Mouse (Mus musculus): ENCODE data around the gene Tgif2.
A peak's percentile ranks its signal among the peaks of the same experiment; 100 is the strongest.

DNA sequence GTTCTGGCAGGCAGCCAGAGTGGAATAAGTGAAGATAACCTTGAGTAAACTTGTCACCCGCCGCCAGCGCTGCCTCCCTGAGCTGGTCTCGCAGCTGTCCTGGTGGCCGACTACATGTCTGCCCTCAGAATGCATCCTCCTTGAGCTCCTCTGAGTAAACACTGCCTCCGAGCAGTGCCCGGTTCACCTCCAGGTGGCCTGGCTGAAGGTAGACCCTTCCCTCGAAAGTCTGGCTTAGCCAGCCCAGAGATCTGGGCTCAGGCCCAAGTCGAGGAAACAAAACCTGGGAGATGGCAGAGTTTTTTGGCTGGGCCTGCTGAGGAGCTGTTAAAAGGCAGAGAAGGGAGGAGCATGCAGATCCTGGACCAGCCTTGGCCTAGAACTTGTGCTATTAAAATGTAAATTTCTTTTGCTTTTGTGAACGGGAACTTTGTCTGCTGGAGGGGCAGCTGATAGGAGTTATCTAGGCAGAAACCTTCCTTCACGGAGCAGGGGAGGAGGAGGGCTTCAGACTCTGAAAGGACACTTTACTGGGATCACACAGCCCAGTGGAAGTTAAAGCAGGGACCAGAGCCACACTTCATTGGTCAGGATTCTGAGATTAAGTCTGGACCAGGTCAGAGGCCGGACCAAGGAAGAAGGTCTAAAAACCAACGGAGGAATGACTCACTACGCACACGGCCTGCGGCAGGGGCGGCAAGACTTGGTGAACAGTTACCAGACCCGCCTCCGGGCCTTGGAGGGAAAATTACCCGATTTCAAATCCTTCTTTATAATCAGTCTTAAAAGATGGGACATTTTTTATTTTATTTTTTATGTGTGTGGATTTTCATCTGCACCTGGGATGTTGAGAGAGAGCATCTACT, 2.3 kb downstream of the Tgif2 start:
- TF ChIP-seq CTCF (IDR thresholded peaks at IDR 0.05; ENCODE audit: low read depth, low read length) (0 out of 2 replicates have a peak, but pooled peaks have one; percentile 8), POLR2A (IDR thresholded peaks at IDR 0.05; ENCODE audit: extremely low read depth, insufficient read depth, low read length) (no peak)
